Mouse (Mus musculus): ENCODE data around the gene Myo18a.

The Myo18a gene

DNA sequence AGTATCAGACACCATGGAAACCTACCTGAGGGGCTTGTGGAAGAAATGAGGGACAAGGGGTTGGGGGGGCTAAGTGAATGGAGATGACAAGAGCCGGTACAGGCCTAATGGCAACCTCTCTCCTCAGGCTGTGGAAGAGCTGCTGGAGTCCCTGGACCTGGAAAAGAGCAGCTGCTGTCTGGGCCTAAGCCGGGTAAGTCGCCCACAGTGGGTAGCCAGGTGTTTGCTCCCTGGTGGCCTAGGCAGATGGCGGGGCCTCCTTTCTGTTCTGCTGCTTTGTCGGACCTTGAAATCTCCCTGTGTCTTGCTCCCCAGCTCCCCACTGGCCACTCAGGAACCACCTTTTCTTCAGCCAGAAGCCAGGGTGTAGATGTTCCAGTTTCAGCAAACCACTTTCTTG lies 73.2 kb downstream of the Myo18a start:
- no peak for DNase-seq (ENCODE audit: low read depth, low spot score)

DNA sequence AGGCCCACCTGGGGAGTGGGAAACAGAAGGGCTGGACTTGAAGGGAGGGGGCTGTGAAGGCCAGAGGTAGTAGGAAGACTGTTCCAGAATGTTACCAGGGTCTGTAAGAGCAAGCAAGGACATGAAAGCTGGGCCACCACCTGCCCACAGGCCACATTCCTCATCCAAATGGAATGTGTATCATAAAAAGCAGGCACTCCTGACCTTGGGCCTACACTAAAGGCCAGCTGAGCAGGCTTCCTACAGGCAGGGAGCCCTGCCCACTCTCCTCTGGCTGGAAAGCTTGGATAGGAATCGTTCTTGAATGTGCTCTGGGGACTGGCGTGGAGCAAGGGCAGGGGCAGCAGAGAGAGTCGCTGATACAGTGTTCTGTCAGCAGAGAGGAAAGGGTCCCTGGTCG lies 73.7 kb downstream of the Myo18a start:
- no peak for DNase-seq (ENCODE audit: low read depth, low spot score)

DNA sequence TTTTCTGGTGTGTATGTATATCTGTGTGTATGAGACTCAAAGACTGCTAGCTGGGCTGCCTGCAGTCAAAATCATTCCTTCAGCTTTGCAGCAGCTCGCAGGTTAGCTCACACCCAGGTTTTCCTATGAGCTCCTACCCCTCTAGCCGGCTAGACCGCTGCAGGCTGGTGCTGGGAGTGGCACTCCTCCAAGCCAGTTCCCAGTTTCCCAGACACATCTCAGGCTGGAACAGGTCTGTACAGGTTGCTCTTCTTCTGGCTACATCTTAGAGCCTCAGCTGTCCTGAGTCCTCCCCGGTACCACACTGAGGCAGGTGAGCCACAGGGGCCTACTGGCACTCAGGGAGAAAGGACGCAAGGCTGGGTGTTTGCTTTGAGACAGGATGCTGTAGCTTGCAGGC lies 74.8 kb downstream of the Myo18a start:
- DNase-seq (ENCODE audit: low read depth, low spot score), result no peak

DNA sequence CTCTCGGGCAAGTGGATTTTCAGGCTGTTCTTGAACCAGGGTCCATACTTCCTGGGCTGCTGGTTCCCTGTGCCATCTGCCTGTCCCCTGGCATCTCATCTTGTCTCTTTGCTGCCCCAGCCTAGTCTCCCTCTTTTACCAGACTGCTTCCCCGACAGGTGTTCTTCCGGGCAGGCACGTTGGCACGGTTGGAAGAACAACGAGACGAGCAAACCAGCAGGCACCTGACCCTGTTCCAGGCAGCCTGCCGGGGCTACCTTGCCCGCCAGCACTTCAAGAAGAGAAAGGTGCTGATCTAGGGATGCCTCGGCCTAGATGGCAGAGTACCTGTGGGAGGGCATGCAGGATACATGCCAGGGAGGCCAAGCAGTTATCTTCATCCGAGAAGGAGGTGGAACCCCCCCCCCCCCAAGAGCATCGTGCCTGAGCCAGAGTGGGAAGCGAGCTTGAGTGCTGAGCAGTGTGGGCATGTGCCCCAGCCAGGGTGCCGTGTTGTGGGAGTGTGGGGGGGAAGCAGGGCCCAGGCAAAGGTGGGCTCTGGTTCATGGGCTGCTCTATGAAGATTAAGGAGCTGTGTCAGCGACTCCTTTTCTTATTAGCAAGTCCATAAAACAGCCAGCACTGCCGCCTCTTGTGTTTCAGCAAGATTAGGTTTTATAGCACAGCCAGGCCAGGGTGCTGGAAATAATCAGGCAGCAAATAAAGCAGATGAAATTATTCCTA lies 77.6 kb downstream of the Myo18a start:
- DNase-seq (ENCODE audit: low read depth, low spot score), result no peak

DNA sequence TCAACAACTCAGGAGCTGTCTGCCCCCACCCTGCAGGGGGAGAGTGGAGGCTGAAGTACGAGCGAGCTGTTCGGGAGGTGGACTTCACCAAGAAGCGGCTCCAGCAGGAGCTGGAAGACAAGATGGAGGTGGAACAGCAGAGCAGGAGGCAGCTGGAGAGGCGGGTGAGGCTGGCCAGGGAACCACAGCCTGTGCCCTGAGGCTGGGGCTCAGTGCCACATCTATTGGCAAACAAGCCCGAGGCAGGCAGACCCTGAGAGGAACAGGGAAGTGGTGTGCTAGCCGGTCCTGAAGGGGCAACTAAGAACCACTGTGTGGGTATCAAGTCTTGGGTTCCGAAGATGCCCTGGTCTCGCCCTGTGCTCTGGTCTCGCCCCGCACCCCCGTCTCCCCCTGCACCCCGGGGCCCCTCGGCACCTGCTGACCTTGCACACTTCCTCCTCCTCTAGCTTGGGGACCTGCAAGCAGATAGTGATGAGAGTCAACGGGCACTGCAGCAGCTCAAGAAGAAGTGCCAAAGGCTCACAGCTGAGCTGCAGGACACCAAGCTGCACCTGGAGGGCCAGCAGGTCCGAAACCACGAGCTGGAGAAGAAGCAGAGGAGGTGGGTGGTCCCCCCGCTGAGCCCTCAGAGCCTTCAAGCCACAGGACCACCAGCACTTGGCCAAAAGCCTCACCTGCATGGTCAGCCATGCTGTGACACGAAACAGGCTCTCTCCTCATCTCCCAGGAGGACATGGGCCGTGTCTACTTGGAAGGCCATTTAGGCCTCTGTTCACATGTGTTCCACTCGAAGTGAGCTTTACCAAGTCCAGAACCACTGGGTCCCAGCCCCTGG lies 80.2 kb downstream of the Myo18a start:
- no peak for DNase-seq (ENCODE audit: low read depth, low spot score)

DNA sequence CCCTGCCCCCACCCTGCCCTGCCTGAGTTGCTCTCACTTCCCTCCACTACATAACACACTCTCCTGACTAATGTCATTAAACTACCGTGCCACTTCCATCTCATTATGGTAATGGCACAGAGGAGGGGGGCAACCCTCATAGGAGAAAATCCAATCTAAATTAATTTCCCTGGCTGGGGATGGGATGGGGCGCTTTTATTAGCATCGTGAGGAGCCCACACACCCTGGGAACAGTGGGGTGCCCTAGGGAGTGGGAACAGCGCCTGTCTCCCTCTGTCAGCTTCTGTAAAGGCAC lies 80.8 kb downstream of the Myo18a start:
- no peak for DNase-seq (ENCODE audit: low read depth, low spot score)

DNA sequence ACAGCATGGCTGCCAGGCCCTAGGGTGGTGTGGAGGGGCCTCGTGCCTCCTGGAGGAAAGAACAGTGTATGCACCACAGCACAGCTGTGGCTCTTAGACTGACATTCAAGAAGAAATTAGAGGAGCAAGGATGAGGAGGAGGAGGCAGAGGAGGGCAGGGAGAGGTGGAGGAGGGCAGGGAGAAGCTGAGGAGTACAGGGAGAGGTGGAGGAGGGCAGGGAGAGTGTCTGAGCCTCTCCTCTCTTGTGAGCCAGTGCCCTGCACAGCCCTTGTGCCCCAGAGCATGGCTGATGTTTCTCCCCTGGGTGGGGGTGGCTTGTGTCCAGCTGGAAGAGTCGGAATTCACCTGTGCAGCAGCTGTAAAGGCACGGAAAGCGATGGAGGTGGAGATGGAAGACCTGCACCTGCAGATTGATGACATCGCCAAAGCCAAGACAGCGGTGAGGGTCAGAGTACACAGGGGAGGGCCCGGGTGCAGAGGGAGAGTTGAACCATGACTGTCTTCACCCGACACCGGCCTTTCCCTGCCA lies 84.6 kb downstream of the Myo18a start:
- no peak for DNase-seq (ENCODE audit: low read depth, low spot score)

DNA sequence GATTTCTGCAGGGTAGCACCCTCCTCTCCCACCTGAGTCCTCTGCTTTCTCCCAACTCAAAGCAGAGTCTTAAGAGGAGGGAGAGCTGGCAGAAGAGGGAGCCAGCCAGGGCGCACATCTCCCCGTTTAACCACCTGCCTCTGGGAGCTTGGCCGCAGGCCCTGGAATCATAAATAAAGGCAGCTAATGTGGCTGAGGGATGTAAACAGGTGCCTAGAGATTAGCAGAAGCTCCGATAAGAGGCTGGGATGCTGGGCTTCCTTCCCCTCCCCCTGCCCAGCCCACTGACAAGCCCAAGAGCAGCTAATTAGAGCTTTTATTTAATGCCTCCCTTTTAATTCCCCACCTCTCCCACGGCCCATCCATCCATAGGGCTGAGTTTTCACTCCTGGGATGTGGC lies 85.1 kb downstream of the Myo18a start:
- DNase-seq (ENCODE audit: low read depth, low spot score), result no peak

DNA sequence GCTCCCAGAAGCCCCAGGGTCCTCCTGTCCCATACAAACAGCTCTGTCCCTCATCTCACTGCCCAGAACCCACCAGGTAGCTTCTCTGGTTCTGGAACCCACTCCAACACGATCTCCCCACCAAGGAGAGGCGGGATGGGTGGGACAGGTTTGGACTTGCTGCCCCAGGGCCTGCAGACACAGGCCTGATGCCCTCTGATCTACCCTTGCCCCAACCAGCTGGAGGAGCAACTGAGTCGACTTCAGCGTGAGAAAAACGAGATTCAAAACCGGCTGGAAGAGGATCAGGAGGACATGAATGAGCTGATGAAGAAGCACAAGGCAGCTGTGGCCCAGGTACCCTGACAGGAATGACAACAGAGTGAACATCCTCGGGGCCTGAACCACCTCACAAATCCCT lies 86.1 kb downstream of the Myo18a start:
- DNase-seq (ENCODE audit: low read depth, low spot score), result no peak

DNA sequence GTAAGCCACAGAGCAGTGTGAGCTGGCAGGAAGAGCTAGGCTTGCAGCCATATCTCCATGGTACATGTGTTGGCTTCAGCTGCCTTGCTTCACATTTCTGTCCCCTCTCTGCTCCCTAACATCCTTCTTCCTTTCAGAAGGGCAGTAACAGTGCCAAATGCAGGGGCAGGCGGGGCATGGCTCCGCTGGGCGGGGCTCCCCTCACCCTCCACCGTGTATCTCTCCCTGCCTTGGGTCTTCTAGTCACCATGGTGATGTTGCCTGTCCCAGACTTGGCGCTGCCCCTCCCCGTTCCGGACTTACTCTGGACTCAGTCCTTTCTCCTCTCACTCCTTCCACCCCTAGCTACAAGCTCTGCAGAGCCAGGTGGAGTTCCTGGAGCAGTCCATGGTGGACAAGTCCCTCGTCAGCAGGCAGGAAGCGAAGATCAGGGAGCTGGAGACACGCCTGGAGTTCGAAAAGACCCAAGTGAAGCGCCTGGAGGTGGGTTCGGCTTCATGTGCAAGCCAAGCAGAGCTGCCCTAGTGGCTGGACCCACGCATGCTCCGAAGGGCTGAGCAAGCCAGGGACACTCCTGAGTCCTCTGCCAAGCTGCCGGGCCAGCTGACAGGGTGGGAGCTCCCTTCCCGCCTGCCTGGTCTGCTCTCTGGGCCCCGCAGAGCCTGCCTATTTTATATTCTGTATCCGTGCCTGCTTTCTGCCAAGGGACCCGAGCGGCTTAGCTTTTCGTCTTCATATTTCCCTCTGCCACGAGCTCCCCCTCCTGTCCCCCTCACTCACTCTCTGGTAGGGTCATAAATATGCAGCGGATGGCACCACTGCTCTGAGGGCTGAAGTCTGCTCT lies 87.6 kb downstream of the Myo18a start:
- no peak for DNase-seq (ENCODE audit: low read depth, low spot score)

DNA sequence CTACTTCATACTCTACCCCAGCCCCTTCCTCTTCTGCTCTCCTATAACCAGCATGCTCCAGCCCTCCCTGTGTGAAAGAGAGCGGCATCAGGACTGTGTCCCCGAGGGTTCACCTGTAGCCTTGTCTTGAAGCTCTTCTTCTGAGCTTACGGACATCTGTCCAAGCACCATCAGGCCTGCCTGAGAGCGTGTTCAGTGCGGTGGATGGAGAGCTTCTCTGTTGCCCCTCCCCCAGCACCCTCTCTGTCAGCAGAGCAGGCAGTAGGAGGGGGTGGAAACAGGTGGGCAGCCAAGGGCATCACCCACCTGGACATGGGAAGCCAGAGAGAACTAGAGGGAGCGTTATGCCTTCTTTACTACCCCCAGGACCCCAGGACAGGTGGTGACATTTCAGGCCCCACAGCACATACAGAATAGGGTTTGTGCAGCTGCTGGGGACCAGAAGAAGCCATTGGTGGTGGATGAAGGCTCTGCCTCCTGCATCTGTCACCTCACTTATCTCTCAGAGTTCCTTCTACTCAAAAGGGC lies 88.5 kb downstream of the Myo18a start:
- no peak for DNase-seq (ENCODE audit: low read depth, low spot score)

DNA sequence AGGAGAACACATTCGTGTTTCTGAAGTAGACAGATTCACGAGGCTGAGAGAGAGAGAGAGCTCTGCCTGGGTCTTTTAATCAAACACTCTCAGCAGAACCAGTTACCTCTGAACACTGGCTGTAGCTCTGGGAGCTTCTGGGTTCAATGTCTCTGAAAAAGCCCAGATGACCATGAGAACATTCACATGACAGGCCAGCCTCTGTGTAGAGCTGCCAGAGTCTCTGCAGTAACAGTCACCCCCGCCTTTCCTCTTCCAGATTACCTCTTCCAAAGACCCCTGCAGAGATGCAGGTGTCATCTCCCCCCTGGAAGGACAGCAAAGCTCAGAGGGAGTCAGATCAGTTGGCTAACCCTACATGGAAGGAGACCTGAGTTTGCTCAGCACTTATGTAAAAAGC lies 89.1 kb downstream of the Myo18a start:
- no peak for DNase-seq (ENCODE audit: low read depth, low spot score)

DNA sequence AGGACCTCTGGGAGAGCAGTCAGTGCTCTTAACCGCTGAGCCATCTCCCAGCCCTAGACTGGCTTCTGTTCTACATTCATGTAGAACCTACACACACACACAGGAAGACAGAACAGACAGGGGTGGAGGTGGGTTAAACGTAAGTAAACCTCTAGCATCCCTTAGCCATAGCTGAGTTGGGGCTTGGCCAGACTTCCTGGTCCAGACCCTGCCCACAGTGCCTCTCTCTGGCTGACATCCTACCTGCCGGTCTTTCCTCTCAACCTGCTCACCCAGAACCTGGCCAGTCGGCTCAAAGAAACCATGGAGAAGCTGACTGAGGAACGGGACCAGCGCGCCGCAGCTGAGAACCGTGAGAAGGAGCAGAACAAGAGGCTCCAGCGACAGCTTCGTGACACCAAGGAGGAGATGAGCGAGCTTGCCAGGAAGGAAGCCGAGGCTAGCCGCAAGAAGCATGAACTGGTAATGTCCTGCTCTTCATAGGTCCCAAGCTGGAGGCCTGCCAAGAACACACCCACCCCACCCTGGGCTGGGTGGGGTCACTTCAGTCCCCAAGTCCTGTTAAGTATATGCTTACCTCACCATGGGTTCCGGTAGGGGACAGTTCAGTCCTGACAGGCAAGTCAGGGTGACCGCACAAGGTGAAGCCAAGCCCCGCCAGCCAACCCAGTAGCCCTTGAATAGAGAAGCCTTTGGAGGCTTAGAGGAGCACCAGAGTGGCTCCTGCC lies 90.1 kb downstream of the Myo18a start:
- no peak for DNase-seq (ENCODE audit: low read depth, low spot score)

DNA sequence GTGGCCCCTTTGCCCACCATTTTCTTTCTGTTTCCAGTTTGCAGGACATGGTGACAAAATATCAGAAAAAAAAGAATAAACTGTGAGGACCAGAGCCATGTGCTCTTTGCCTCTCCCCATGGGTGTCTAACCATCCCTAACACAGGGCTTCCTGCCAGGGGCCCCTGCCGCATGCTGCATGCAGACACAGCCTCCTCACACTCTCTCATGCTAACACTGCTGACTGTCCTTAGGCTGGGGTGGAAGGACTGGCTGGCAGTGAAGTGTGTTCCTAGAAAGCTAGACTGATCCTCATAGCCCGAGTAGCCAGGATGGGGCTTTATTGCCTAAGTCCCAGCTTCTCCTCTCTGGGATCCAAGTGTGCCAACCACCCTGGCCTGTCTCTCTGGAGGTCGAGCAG lies 91.6 kb downstream of the Myo18a start:
- no peak for DNase-seq (ENCODE audit: low read depth, low spot score)

DNA sequence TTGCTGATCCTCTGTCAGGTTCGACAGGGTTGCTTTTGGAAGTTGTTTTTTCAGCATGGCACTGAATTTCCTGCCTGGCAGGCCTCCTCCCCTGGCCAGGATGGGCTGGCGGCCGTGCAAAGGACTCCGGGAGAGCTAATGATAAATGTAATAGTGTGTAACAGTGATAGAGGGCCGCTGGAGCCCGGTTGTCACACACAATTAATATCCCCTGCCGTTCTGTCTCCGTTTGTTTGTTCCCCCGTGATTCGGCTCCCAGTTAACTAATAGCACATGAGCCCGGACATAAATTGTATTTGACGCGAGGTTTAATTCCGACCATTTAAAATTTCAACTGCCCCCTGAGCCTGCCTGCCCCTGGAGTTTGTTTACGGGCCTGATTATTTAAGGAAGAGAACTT lies 92.3 kb downstream of the Myo18a start:
- no peak for DNase-seq (ENCODE audit: low read depth, low spot score)

DNA sequence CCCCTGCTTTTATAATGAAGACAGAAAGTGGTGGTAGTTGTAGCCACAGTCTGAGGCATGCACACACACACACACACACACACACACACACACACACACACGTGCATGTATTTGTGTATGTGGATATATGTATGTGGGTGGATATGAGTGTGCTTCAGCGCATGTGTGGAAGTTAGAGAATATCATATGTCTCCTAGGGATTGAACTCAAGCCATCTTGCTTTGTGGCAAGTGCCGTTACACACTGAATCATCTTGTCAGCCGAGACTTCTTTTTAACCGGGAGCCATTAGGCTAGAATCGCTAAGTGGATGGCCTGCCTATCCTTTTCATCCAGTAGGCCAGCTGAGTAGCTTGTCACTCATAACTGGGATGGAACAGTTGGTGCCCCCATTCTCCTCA lies 94.0 kb downstream of the Myo18a start:
- DNase-seq (ENCODE audit: low read depth, low spot score), result no peak

DNA sequence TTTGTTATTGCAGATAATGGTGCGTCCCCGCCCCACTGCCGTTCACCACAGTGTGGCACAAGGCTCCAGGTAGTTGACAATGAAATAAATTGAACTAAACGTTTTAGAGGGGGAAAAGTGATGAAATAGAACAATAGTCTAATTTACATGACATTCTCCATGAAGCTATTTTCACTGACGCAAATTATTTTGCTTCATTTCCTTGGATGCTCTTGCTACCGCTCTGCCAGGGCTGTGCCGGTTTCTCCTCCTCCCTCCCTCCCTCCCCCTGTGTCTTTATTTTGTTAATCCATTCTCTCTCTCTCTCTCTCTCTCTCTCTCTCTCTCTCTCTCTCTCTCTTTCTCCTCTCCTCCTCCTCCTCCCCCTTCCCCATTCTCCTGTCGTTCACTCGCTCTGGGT lies 95.5 kb downstream of the Myo18a start:
- no peak for DNase-seq (ENCODE audit: low read depth, low spot score)

DNA sequence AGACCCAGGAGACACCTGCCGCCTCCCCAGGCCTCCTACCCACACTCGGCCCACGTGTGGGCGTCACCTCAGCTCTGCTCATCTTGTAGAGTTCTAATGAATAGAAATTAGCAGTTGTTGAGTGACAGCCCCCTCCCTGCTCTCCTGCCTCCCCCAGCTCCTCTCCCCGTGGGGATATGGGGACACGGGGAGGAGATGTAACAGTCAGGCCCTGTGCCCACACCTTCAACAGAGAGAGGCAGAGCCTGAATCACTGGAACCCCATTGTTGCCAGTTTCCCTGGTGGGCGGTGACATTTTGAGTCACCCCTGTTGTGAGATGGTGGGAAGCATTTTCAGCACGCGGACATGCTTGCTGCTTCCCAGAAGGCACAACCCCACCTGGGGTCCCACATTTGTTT lies 97.9 kb downstream of the Myo18a start:
- no peak for DNase-seq (ENCODE audit: low read depth, low spot score)

DNA sequence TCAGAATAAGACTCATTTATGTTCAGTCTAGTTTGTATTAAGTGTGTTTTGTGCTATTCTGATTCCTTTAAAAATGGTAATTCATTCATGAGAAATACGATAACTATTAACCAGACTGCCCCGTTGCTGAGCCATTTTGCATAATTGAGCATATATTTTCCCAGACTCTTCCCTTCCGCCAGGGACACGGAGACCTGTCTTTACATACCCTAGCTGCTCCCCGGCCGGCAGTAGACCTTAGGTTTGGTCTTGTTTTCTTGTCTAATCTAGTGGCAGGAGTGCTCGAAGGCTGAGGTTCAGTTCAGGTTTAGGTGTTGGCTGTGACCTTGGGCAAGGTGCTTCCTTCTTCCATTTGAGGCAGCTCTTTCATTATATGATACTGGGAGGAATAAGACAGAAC lies 99.8 kb downstream of the Myo18a start:
- no peak for DNase-seq (ENCODE audit: low read depth, low spot score)

DNA sequence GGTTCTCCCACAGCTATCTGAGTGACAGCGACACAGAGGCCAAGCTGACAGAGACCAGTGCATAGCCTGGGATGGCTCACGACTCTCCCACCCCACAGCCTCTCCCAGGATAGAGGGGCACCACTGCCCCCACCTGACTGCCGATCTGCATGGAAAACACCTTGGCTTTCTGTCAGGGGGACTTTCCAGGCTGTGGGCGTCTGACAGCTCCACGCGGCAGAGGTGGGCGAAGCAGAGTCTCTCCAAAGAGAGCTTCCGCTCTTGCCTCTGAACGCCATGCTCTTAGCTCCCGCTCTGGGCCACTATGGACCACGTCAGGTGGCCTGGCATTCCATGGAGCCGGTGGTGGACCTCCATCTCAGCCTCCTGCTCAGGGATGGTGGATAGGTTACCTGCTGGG lies 101.7 kb downstream of the Myo18a start:
- DNase-seq (ENCODE audit: low read depth, low spot score), result no peak

DNA sequence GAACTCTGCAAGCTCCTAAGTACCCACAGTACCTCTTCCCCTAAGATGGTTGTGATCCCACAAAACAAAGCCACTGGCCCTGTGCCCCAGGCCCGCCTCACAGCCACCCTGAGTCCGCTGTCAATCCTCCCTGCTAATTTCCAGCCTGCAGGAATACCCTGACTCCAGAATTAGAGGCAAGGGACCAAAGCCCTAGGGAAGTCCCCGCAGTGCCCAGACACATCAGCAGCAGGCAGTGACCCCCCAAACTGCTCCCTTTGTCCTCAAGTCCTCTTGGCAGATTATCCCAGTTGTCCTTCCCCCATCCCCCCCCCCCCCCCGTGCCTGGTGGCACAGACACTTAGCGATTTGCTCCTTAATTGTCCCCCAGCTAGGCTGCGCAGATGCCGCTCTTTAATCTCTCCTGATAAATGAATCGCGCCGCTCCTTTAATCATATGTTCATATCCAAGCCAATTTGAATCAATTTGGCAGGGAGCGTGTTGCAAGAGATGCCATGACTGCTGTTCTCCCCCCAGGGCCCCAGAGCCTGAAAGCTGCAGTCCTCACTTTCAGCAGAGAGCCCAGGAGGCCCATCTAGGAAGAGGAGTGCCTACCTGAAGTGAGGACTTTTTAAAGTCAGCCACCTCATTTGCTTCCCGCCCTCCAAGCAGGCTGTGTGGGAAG lies 104.5 kb downstream of the Myo18a start:
- no peak for DNase-seq (ENCODE audit: low read depth, low spot score)

Measured in embryo, embryonic 11.5 days (tissue).